Mouse (Mus musculus) cerebellum, postnatal 10 days (tissue): ENCODE data around the gene Cyp2a4.
"Not testable (repeated sequence)": the region's sequence is repeated elsewhere in the genome, so short reads cannot be mapped to it uniquely, and the experiment has no call there.

Source experiments
- DNase-seq, 2 experiments: peaks; one replicate each; pipeline ENCODE4 v3.0.0; 2021; ENCODE audit warnings: mixed read lengths in 2 of 2

Gene Cyp2a4

DNA sequence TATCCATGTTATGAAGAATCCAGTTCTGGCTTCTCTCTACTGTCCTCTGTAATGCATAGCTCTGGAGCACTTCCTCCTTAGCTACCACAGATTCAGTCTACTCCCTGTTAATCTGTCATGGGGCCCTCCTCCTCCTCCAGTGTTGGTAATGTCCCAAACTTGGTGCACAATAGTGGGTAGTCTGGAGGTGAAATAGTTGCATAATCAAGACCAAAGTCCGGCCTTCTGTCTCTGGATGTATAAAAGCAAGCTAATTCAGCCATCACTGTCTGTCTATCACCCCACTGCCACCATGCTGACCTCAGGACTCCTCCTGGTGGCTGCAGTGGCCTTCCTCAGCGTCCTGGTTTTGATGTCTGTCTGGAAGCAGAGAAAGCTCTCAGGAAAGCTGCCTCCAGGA lies at the start of gene Cyp2a4:
Gene Cyp2a4 (plus strand): TSS at position 244 of the 400 bp plus-strand sequence.
- not testable (repeated sequence) for DNase-seq

DNA sequence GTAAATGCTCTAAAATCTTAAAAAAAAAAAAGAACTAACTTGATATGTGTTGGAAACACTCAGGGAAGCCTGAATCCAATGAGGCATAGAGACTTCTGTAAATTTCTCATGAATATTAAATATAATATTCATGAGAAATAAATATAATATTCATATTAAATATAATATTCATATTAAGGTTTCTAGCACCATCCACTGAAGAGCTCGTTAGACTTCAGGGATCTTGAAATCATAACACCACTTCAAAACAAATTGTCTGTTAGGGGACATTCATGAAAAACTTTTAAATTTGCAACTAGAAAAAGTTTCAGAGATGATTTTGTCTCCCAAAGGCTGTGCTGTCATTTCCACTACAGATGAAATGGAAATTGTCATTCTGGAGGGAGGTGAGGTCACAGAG lies 46.9 kb upstream of the Cyp2a4 start, which contains the start of gene Vmn1r184:
Gene Vmn1r184 (plus strand): TSS at position 301 of the 400 bp plus-strand sequence.
- DNase-seq: not testable (repeated sequence)

DNA sequence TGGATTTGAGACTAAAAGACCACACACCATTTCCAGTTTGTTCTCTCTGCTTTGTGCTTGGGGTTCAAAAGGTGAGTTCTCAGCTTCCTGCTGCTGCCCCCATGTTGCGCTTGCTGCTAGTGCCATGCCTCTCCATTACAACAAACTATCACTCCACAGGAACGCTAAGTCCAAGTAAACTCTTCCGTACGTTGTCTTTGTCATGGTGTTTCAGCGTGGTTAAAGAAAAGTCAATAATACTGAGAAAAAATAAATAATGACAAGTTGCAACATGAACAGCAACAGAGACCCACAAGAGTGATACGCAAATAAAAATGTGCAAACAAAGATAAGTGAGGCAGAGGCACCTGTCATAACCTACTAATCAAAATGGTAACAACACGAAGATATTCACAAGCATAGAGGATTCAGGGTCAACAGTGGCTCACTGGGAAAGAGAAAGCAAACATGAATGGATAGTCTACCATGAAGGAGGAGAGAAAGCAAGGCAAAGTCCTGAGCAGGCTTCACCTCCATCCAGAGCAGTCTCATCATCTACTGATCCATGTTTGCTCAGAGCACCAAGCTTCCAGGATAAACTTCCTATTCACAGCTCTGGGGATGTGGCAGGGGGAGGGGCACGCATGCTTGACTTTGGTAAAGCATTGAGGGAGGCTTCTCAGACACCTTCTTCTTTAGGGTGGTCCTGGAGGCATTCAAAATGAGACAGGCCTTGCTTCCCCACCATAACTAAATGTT lies 3.4 kb upstream of the Cyp2a4 start:
- not testable (repeated sequence) for DNase-seq

DNA sequence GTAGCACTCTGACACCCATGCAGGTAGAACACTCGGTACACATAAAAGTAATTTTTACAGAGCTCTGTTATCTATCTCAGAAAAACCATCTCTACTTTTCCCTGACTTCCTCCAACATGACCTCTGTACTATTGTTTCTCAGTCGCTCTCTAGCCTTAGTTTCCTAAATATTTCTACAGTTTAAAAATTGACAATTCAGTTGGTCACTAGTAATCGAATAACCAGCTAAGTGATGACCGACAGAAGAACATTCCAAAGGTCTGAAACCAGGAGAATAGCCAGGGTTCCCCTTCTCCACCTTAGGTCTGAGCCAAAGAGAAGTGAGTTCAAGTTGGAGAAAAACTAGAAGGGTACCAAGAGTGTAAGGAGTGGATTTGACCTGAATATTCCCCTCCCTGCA lies 4.8 kb downstream of the Cyp2a4 start:
- DNase-seq: not testable (repeated sequence)

DNA sequence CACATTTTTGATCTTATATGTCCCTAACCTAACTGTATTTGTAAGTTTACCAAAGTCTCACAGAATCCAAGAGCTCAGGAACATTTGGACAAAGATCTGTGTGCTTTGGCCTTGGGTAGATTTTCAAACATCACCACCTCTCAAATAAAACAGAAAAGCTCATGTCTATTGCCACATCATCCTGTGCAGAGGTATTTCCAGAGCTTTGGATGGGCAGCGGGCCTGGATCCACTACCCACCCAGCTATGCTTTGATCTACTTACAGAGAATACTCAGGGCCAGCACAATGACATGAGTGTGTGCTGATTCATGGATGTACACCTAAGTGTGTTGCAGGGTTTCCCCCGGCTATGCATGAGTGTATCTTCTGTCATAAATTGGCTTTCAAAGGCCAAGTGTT lies 8.2 kb downstream of the Cyp2a4 start:
- DNase-seq: not testable (repeated sequence)

DNA sequence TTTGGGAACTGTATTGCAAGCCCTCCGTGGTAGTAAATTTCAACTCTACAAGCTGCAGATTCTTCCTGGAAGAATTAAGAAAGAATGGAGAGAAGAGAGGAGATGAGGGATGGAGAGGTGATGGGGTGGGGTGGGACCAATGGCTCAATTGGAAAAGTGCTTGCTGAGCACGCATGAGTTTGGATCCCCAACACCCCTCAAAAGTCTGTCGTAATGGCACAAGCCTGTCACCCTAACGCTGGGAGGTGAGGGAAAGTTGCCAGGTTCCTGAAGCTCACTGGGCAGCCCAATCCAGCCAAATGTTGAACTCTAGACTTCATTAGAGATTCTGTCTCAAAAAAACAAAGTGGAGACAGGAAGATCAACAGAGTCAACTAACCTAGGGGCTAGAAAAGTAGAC lies 8.8 kb downstream of the Cyp2a4 start:
- not testable (repeated sequence) for DNase-seq

DNA sequence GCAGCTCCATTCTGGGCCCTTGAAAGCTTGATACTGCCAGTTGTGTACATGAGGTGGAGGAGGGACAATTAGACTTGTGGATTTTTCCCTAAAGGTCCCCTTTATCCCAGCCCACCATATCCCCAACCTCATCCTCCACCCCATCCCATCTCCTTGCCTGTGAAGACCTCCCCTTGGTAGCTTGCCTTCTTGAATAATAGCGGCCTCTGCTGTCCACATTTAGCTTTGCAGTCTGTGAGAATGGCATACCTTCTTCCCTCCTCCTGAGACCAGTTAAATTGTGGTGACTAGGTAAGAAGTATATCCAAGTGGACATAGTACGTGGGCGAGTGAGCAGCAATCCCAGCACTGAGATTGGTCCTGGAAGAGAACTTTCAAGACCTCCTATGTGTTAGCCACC lies 13.4 kb downstream of the Cyp2a4 start:
- DNase-seq: not testable (repeated sequence)

DNA sequence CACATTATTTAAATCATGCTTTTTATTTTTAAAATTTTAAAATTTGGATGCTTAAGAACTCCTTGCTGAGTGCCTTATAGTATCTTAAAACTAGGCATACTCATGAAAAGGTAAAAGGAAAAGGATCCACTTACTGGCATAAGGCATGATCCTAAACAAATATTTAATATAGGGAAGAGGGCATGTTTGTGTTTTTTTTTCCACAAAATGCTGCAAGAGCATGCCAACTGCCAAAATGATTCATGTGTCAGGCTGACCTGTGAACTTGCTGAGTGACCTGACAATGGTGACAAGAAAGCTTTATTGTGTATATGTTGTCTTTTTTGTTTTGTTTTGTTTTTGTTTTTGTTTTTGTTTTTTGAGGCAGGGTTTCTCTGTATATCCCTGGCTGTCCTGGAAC lies 43.2 kb downstream of the Cyp2a4 start:
- DNase-seq: not testable (repeated sequence)

DNA sequence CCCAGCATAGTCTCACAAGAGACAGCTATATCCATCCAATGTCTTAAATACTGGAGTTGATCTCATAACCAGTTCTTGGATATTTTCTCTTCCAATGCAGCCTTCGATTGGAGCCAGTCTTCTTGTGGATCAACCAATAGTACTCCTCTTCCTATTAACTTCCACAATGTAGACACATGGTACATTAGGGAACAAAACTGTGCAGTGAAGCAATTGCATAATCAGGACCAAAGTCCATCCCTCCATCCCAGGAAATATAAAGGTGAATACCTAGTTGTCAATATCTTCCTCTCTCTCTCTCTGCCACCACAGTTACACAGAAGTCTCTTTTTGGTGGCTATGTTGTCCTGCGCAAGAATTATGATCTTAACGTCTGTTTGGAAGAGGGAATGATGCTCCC lies 45.3 kb downstream of the Cyp2a4 start:
- not testable (repeated sequence) for DNase-seq

DNA sequence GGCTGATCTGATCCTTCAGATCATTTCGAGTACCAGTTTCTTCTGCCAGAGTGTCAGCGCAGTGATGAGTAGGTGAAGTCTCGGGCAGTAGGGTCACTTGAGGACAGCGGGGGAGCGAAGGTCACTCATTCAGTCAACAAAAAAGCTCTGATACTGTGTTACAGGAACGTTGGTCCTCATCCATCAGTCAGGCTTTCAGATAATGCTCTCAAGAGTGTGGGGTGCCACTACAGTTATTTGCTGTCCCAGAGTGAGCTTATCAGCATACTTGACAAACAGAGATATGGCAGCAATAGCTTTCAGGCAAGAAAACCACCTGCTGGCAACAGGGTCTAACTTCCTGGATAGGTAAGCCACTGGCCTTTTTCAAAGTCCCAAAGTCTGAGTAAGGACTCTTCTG lies 49.8 kb downstream of the Cyp2a4 start:
- DNase-seq: not testable (repeated sequence)
